Mouse (Mus musculus) CH12.LX (cell line): ENCODE results near the gene Olfr518. TPM values are rescaled to one million over a fixed set of nuclear protein-coding genes. Genes with fewer than 3 reads are reported as not detected.

ENCODE experiments used
- DNase-seq: peaks from one replicate; pipeline ENCODE4 v3.0.0-alpha.2; 2013; ENCODE audit errors: extremely low read depth
- H3K27ac ChIP-seq: 2 replicates; pipeline ENCODE4 v1.5.1; 2012; ENCODE audit warnings: low read depth, mild to moderate bottlenecking, control low read depth, moderate library complexity; ENCODE audit not compliant: insufficient read depth
- H3K27me3 ChIP-seq: replicated peaks from 2 replicates; pipeline ENCODE3; 2012; ENCODE audit warnings: inconsistent platforms
- H3K36me3 ChIP-seq, 2 experiments: replicated peaks in 1 of 2; 2 replicates each; pipeline versions ENCODE3 to v1.6.1; 2012; ENCODE audit warnings: inconsistent platforms in 1 of 2, low read length in 1 of 2, mild to moderate bottlenecking in 1 of 2, mixed read lengths in 1 of 2, moderate library complexity in 1 of 2; ENCODE audit not compliant: control insufficient read depth in 1 of 2, insufficient read depth in 1 of 2
- H3K4me1 ChIP-seq, 2 experiments: 2 replicates each; pipeline ENCODE4 v1.6.1; 2012; ENCODE audit warnings: inconsistent platforms in 1 of 2, moderate library complexity in 1 of 2; ENCODE audit not compliant: insufficient read depth in 2 of 2, control insufficient read depth in 1 of 2
- H3K4me2 ChIP-seq: 2 replicates; pipeline ENCODE4 v1.6.1; 2012; ENCODE audit warnings: low read depth, mild to moderate bottlenecking, control low read depth; ENCODE audit not compliant: poor library complexity, insufficient read depth, severe bottlenecking
- H3K4me3 ChIP-seq, 3 experiments: fragments of 150-350 bp in 1 of 3; sonication (generic) in 1 of 3; replicated peaks in 1 of 3; 2 replicates each; pipeline versions ENCODE3 to v1.5.1; 2011 to 2012; ENCODE audit warnings: low read depth in 2 of 3, low read length in 2 of 3, mild to moderate bottlenecking in 2 of 3, moderate library complexity in 2 of 3, control low read depth in 1 of 3, improper control_type of control experiment in 1 of 3, inconsistent platforms in 1 of 3, mixed read lengths in 1 of 3; ENCODE audit not compliant: poor library complexity in 1 of 3
- H3K79me2 ChIP-seq: replicated peaks from 2 replicates; pipeline ENCODE4 v1.6.1; 2012; ENCODE audit warnings: mild to moderate bottlenecking, moderate library complexity; ENCODE audit not compliant: control insufficient read depth, poor library complexity, insufficient read depth, severe bottlenecking; ENCODE audit errors: extremely low read depth
- H3K9ac ChIP-seq: 2 replicates; pipeline ENCODE4 v1.6.1; 2012; ENCODE audit warnings: low read depth, mild to moderate bottlenecking, control low read depth, moderate library complexity; ENCODE audit not compliant: insufficient read depth
- H3K9me3 ChIP-seq: replicated peaks from 2 replicates; pipeline ENCODE3; 2012; ENCODE audit warnings: low read length, inconsistent platforms, mixed read lengths
- BHLHE40 ChIP-seq: IDR thresholded peaks from 2 replicates; pipeline ENCODE4 v1.6.1; 2011; ENCODE audit warnings: mild to moderate bottlenecking, low read depth, low read length, improper control_type of control experiment
- CHD2 ChIP-seq: IDR thresholded peaks from 2 replicates; pipeline ENCODE4 v1.6.1; 2011; ENCODE audit warnings: low read length, improper control_type of control experiment
- CTCF ChIP-seq, 2 experiments: IDR thresholded peaks in 1 of 2; conservative IDR thresholded peaks in 1 of 2; 2 replicates each; pipeline ENCODE4 v1.5.1; 2011 to 2012; ENCODE audit warnings: low read depth in 2 of 2, low read length in 2 of 2, improper control_type of control experiment in 1 of 2, inconsistent platforms in 1 of 2, mild to moderate bottlenecking in 1 of 2, moderate library complexity in 1 of 2
- ELF1 ChIP-seq: IDR thresholded peaks from 2 replicates; pipeline ENCODE4 v1.6.1; 2014; ENCODE audit warnings: low read depth, mild to moderate bottlenecking, inconsistent platforms, low read length, improper control_type of control experiment
- EP300 ChIP-seq: IDR thresholded peaks from 2 replicates; pipeline ENCODE4 v1.6.1; 2011; ENCODE audit warnings: low read length, improper control_type of control experiment
- ETS1 ChIP-seq: conservative IDR thresholded peaks from 2 replicates; pipeline ENCODE4 v1.6.1; 2012; ENCODE audit warnings: low read depth, mild to moderate bottlenecking, inconsistent platforms, low read length, improper control_type of control experiment, moderate library complexity
- GABPA ChIP-seq: IDR thresholded peaks from 2 replicates; pipeline ENCODE4 v1.6.1; 2012; ENCODE audit warnings: low read depth, low read length, improper control_type of control experiment, inconsistent platforms; ENCODE audit not compliant: insufficient replicate concordance
- HCFC1 ChIP-seq: IDR thresholded peaks from 2 replicates; pipeline ENCODE4 v1.6.1; 2012; ENCODE audit warnings: low read depth, mild to moderate bottlenecking, inconsistent platforms, low read length, improper control_type of control experiment
- MAFK ChIP-seq: IDR thresholded peaks from 2 replicates; pipeline ENCODE4 v1.6.1; 2011; ENCODE audit warnings: low read length, improper control_type of control experiment; ENCODE audit not compliant: insufficient replicate concordance
- MEF2A ChIP-seq: IDR thresholded peaks from 2 replicates; pipeline ENCODE4 v1.6.1; 2014; ENCODE audit warnings: low read depth, mild to moderate bottlenecking, inconsistent platforms, low read length, improper control_type of control experiment, borderline replicate concordance
- MYC ChIP-seq: IDR thresholded peaks from 2 replicates; pipeline ENCODE4 v1.6.1; 2011; ENCODE audit warnings: low read depth, mild to moderate bottlenecking, improper control_type of control experiment, low read length
- PAX5 ChIP-seq: IDR thresholded peaks from 2 replicates; pipeline ENCODE4 v1.6.1; 2012; ENCODE audit warnings: low read length, inconsistent platforms, mixed read lengths
- POLR2A ChIP-seq: IDR thresholded peaks from 2 replicates; pipeline ENCODE4 v1.6.1; 2011; ENCODE audit warnings: low read depth, mild to moderate bottlenecking, improper control_type of control experiment, low read length
- POLR2AphosphoS2 ChIP-seq: IDR thresholded peaks from 2 replicates; pipeline ENCODE4 v1.6.1; 2011; ENCODE audit warnings: low read depth, low read length, improper control_type of control experiment
- SIN3A ChIP-seq: IDR thresholded peaks from 2 replicates; pipeline ENCODE4 v1.6.1; 2012; ENCODE audit warnings: low read length, improper control_type of control experiment, inconsistent platforms
- SMC3 ChIP-seq: IDR thresholded peaks from 2 replicates; pipeline ENCODE4 v1.6.1; 2011; ENCODE audit warnings: low read depth, low read length, improper control_type of control experiment
- TCF12 ChIP-seq: IDR thresholded peaks from 2 replicates; pipeline ENCODE4 v1.6.1; 2014; ENCODE audit warnings: low read depth, mild to moderate bottlenecking, inconsistent platforms, low read length, improper control_type of control experiment
- ZMIZ1 ChIP-seq: IDR thresholded peaks from 2 replicates; pipeline ENCODE4 v1.6.1; 2012; ENCODE audit warnings: low read depth, mild to moderate bottlenecking, inconsistent platforms, low read length, improper control_type of control experiment
- ZNF384 ChIP-seq: IDR thresholded peaks from 2 replicates; pipeline ENCODE4 v1.6.1; 2012; ENCODE audit warnings: low read depth, low read length, improper control_type of control experiment, inconsistent platforms
- dilution Hi-C: fragments of 300-500 bp; cut with MboI; formaldehyde crosslinking; loops from 2 replicates; pipeline ENCODE4 v1.14.3; 2020; ENCODE audit warnings: low sequenced_read_pairs; ENCODE audit not compliant: extremely low pct_unique_long_range_greater_than_20kb, extremely low pct_ligation_motif_present
- in situ Hi-C: fragments of 300-500 bp; cut with MboI; formaldehyde crosslinking; loops from 3 replicates; pipeline ENCODE4 v1.14.3; 2019; ENCODE audit warnings: low sequenced_read_pairs, low pct_ligation_motif_present, low pct_unique_long_range_greater_than_20kb, mixed read lengths
- polyA plus RNA-seq: library from polyadenylated mRNA; unstranded; fragments of >175 nt; gene quantifications from 2 replicates; pipeline ENCODE4 v1.2.1, GENCODE M21; 2012; ENCODE audit warnings: low read depth; ENCODE audit not compliant: insufficient read length
- total RNA-seq, 2 experiments: library from RNA; depleted of rRNA; stranded (reverse); fragments of 300-350 nt in 1 of 2; fragments of >200 nt in 1 of 2; gene quantifications; 2 replicates each; pipeline ENCODE4 v1.2.3; 2012 to 2014

Olfr518 gene
- total and polyA plus RNA-seq, 3 experiments, result not detected

- H3K9ac ChIP-seq, result no peak overlapping the region
- no peaks in the 10 kb centered on the region for H3K9me3 ChIP-seq
- no peaks in the 10 kb centered on the region for H3K79me2 ChIP-seq
- no peak for TF ChIP-seq EP300
- no peak for TF ChIP-seq POLR2A
- no peak for TF ChIP-seq ZNF384
- TF ChIP-seq GABPA, result no peak
- TF ChIP-seq ETS1, result no peak
- TF ChIP-seq BHLHE40, result no peak
- no peak for TF ChIP-seq POLR2AphosphoS2
- H3K36me3 ChIP-seq, result no peaks in the 10 kb centered on the region
- H3K27ac ChIP-seq, result no peak overlapping the region
- peaks cover 31% of the 10 kb centered on the region for H3K27me3 ChIP-seq
- in situ Hi-C loops (no loop called here), dilution Hi-C loops (no loop called here)
- H3K4me3 ChIP-seq, result no peak overlapping the region
- H3K4me2 ChIP-seq, result no peak overlapping the region
- no peak for DNase-seq
- H3K4me1 ChIP-seq, result 0 out of 4 replicates have a peak, but pooled peaks cover under 1 to 2% of the 10 kb centered on the region in 2 experiments
These were observed 43.7 kb upstream of the Olfr518 start for GRCm38 (mm10) chr7:108928280-108929188.

GRCm38 (mm10) chr7:108927043-108927442 is 42.2 kb upstream of the Olfr518 start:
- dilution Hi-C loops, result no loop called here
- Histone ChIP-seq H3K4me2 (no peak overlapping the region), H3K9me3 (no peaks in the 10 kb centered on the region), H3K79me2 (no peaks in the 10 kb centered on the region), H3K27me3 (peaks cover 40% of the 10 kb centered on the region), H3K9ac (no peak overlapping the region), H3K36me3 (no peaks in the 10 kb centered on the region)
- no peak for DNase-seq
- TF ChIP-seq CHD2, result no peak
- no peak for TF ChIP-seq BHLHE40
- no peak for TF ChIP-seq POLR2A
- no peak for TF ChIP-seq CTCF (conservative IDR thresholded peaks at IDR 0.05 in 1 of 2, IDR thresholded peaks at IDR 0.05 in 1 of 2; ENCODE audit: low read depth in 2 of 2, low read length in 2 of 2)
- TF ChIP-seq ZMIZ1, result no peak
- TF ChIP-seq EP300, result no peak
- no peak for TF ChIP-seq MYC
- TF ChIP-seq PAX5, result no peak
- TF ChIP-seq MAFK, result no peak
- no peak for TF ChIP-seq MEF2A
- TF ChIP-seq TCF12, result no peak
- TF ChIP-seq SMC3, result no peak
- no peak for TF ChIP-seq ELF1
- no peak for TF ChIP-seq HCFC1
- TF ChIP-seq SIN3A, result no peak
- TF ChIP-seq, all 38 proteins: peak for 0
- Histone ChIP-seq H3K27ac (no peak overlapping the region), H3K4me3 (no peak overlapping the region), H3K4me1 (0 out of 4 replicates have a peak, but pooled peaks cover 0 to 2% of the 10 kb centered on the region in 2 experiments)
- in situ Hi-C loops, result no loop called here
